Mouse (Mus musculus) heart, adult 2 months (tissue): Measurements from ENCODE around the gene Plekhg6.

Experiments
- EP300 ChIP-seq: fragments of 200-500 bp; IDR thresholded peaks from 2 replicates; pipeline ENCODE4 v1.6.1; 2011; ENCODE audit warnings: low read depth, low read length, control low read depth; ENCODE audit not compliant: insufficient read depth
- POLR2A ChIP-seq: fragments of 200-500 bp; IDR thresholded peaks from 2 replicates; pipeline ENCODE4 v1.6.1; 2011; ENCODE audit warnings: mild to moderate bottlenecking, low read depth, low read length, control low read depth; ENCODE audit not compliant: insufficient read depth

DNA sequence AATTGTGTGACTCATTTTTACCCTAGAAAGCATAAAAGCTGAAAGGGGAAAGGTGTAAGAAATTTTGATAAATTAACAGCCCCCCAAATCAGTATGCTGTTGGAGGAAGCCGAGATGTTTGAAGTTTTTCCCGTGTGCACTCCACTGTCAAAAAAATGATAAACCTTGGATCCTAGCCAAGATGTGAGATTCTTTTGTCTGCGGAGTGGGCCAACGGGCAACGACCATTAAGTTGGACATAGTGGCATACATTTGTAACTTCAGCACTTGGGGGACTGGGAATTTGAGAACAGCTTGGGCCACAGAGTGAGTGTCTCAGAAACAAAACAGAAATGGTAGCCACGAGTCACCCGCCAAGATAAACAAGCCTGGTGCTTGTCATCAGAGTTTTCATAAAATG lies 63.5 kb downstream of the Plekhg6 start:
- TF ChIP-seq EP300 (no peak), POLR2A (no peak)
